Mouse (Mus musculus) heart, adult 18-20 months (tissue): Measurements from ENCODE around the gene Akt1s1. TPM values are rescaled to one million over a fixed set of nuclear protein-coding genes. Genes with fewer than 3 reads are reported as not detected.
A peak's percentile ranks its signal among the peaks of the same experiment; 100 is the strongest.
"Not testable (repeated sequence)": the region's sequence is repeated elsewhere in the genome, so short reads cannot be mapped to it uniquely, and the experiment has no call there.

Experiments used
- DNase-seq, 2 experiments: peaks; one replicate each; pipeline ENCODE4 v3.0.0; 2021 to 2022; ENCODE audit warnings: mixed read lengths in 1 of 2
- total RNA-seq, 2 experiments: library from RNA; stranded (reverse); gene quantifications; 2 replicates each; pipeline ENCODE4 v1.2.3; 2021

Akt1s1 gene
- total RNA-seq, 2 experiments from 2014 or later: 65.1 to 67.1 TPM

DNA sequence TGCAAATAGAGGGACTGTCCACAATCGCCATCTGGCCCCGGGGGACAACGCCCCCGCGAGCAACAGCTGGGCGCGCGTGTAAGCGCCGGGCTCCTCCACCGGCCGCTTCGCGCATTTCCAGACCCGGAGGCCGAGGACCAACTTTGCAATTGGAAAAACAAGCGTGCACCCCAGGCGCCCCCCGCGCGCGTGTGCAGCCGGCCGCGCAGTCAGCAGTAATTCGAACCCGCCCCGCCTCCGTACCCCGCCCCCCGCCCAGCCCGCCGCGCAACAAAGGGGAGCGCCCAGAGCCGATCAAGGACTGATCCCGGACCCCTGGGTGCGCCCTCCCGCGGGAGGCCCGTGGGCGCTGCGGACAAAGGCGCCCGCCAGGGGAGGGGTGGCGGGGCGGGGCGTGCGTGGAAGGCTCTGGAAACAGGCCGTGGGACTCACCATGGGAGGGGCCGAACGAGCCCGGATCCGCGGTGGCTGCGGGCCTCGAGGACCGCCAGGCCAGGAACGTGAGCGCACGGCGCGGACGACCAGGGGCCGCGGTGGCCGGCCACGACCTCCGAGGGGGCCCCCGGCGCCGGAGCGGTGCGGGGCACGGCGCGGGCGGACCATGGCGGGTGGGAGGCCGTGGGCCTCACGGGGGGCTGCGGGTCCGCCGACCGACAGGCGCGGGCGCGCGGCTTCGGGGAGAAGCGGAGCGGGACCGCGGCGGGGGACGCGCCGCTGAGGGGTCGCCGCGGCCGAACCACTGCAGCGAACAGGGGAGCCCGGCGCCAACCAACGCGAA is 20.3 kb downstream of the Akt1s1 start:
- peak; percentile 83 for DNase-seq

GRCm38 (mm10) chr7:44869697-44870528 is 21.1 kb downstream of the Akt1s1 start, which contains the start of gene Ptov1:
TSS of gene Ptov1 (minus strand) at chr7:44869788.
- peak; percentile 94 to 97 for DNase-seq

- DNase-seq: no peak
Observed at GRCm38 (mm10) chr7:44870614-44871013, 21.8 kb downstream of the Akt1s1 start.

GRCm38 (mm10) chr7:44871181-44871580 is 22.4 kb downstream of the Akt1s1 start:
- DNase-seq: no peak

- DNase-seq: not testable (repeated sequence)
Observed at GRCm38 (mm10) chr7:44871774-44872173, 23.0 kb downstream of the Akt1s1 start.

GRCm38 (mm10) chr7:44877833-44878232 is 29.0 kb downstream of the Akt1s1 start:
- peak; percentile 72 to 79 for DNase-seq

DNA sequence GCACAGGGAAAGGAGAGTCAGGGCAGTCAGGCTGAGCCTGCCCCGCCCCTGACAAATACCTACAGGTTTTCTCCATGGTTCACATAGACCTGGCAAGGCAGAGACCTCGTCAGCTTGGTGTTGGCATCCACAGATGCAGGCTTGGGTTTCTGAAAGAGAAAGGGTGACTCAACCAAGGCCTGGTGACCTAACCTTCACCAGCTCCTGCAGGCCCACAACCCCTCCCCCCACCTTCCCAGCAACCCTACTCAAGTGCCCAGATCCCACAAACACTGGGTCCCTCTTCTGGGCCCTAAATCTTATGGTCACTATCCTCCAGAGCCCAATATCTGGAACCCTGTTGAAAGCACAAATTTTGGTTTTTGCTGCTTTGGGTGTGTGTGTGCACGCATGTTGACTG is 34.2 kb downstream of the Akt1s1 start:
- no peak for DNase-seq

DNA sequence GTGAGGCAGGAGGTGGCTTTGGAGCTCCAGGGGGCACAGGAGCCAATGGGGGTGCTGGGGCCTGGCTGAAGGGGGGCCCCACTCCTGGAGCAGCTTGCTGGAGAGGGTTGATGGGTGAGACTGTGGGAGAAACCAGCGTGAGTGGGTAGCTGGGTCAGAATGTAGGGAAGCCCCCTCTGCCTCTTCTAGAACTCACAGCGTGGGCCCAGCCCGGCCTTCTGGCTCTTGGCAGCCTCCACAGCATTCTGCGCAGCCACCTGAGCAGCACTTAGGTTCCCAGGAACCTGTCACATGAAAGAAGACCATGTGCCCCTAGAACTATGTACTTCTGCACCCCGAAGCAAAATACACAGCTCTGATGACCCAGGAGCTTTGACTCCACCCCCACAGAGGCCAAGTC is 35.8 kb downstream of the Akt1s1 start:
- no peak for DNase-seq

DNA sequence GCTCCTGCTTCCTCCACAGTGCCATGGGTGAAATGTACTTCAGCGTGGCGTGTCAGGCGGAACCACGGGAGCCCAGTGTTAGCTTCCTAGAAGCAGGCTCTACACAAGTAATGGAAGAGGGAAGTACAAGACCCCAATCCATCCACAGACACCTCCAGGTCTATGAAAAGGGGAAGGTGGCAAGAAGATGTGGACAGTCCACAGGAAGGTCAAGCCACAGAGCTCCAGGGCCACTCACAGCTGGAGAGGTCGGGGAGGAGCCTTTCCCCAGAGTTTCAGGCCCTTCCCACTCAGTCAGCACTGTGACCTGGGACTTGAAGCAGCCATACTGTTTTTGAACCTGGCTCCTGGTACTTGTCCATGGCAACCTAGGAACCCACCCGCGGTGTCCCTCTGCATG is 38.2 kb downstream of the Akt1s1 start:
- DNase-seq: no peak

GRCm38 (mm10) chr7:44888256-44889105 is 39.7 kb downstream of the Akt1s1 start:
- peak; percentile 45 to 56 for DNase-seq

- DNase-seq: no peak
Observed at GRCm38 (mm10) chr7:44890180-44890579, 41.4 kb downstream of the Akt1s1 start.

DNA sequence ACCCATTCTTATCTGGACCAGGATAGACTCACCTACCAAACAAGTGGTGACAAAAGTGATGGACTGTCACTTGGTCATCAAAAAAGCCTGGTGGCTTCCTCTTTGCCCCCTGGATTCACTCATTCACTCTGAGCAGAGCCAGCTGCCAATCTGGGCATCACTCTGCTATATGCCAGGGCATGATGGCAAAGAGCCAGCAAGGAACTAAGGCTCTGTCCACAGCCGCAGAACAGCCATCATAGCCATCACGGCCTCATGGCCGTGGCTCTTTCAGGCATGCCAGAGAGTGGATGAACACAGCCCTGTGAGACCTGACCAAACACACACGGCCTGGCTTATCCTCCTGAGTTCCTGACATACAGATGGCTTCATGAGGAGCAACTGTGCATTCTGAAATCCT is 41.9 kb downstream of the Akt1s1 start:
- DNase-seq: no peak

DNA sequence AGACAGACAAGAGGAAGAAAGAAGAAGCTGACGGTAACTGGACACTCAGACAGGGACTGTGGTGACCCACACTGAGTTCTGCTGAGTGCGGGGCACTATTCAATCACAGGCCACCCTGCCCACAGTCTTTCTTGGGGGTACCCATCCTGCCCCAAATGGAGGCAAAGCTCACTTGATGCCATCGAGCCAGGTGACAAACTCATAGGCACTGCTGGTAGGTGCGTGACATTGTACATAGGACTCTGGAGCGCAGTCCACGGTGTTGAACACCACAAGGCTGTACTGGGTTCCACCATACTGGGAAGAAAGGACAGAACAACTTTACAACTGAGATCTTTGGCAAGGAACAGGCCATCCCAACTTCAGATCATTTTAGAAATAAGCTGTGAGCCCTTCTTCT is 42.8 kb downstream of the Akt1s1 start:
- DNase-seq: peak in 1 of 2 experiments; percentile 37

DNA sequence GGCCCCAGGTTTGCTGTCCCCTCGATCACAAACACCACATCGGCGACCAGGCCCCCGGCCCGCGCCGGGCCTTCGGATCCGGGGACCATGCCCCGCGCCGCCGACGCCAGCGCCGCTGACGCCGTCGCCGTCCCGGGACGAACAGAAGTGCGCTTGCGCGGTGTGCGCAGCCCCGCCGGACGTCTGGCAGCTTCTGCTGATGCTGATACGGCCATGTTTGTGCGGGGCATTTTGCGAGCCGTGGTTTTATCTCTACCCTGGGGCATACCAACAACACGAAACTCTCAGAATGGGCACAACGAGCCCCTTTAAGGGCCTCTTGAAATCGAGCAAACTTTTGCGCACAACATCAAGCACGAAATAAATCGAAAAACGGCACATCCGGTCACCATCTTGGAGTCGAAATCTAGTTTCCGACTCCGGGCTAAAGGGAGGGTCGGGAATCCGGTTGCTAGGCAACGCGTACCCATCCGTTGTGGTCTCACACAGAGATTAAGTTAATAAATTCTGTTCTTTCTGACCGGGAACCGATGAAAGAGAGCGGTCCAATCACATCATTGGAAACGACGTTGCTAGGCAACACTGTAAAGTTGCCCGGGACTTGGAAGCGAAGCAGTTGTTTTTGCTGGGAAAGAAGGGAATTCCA is 43.6 kb downstream of the Akt1s1 start, which contains the start of gene Med25:
TSS of gene Med25 (minus strand) at position 437 of the 646 bp plus-strand sequence.
- DNase-seq: peak; percentile 92 to 95

- peak in 1 of 2 experiments; percentile 38 for DNase-seq
Observed at GRCm38 (mm10) chr7:44893197-44893596, 44.4 kb downstream of the Akt1s1 start.

DNA sequence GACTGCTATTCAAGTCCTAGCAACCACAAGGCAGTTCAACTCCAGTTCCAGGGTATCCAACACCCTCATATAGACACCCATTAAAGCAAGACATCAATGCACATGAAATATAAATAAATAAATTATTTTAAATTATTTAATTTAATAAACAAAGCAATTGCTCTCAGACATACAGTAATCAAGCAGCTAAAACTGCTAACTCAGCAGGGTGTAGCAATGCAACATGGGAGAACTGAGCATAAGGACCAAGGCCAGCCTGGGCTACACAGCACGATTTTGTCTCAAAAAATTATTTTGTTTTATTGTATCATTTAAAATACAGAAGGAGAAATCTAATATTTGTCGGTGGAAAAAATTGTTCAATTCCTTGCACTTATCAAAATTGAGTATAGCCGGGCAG is 45.4 kb downstream of the Akt1s1 start:
- DNase-seq: no peak

GRCm38 (mm10) chr7:44895206-44895592 is 46.4 kb downstream of the Akt1s1 start:
- DNase-seq: peak in 1 of 2 experiments; percentile 30

DNA sequence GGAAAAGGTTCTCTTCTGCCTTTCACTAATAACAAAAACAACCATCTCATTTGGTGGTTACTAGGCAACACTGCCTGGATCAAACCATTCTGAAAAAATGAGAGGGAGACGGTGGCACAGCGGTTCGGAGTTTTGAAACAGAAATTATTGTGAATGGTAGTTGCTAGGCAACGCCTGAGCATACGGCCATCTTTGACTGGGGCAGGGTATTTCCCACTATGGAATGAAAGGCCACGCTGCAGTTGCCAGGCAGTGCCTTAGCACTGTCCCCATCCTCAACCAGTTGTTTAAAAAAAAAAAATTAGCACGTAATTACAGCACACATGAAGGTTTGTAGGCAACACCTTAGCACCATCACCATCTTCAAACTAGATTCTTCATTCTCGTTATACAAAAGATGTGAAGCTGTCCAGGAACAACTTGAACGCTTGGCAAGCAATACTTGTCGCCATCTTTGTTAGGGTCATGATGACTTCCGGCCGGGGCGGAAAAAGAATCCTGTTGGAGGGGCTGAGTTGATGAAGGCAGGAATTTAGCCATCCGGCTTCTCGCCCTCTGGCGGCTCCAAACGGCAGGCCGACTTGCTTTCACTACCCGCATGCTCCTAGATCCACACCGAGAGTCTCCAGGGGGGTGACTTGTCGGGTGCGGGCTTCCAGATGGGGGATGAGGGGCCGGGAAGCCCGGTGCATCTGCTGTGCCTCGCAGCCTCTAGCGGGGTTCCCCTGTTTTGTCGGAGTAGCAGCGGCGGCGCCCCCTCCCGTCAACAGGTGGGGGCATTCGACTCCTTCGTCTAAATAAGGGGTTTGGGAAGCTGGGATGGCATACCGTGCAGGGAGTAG is 47.0 kb downstream of the Akt1s1 start, which contains the start of gene Fuz:
TSS of gene Fuz (plus strand) at position 487 of the 842 bp plus-strand sequence.
- peak; percentile 95 to 96 for DNase-seq

GRCm38 (mm10) chr7:44896499-44896898 is 47.7 kb downstream of the Akt1s1 start:
- peak in 1 of 2 experiments; percentile 52 for DNase-seq

DNA sequence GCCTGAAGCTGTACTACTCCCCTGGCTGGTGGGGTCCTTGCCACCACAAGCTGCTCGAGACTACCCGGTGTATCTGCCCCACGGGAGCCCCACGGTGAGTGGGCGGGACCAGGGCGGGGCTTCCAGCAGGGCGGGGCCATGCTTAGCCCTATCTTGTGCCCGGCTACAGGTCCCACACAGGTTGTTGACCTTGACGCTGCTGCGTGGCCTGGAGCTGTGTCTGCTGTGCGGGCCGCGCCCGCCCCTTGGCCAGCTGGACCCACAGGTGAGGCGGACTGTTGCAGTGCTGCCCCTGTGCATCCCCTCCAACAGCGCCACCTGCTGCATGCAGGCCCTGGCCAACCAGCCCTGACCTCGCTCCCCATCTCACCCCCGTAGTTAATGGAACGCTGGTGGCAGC is 49.8 kb downstream of the Akt1s1 start:
- no peak for DNase-seq

DNA sequence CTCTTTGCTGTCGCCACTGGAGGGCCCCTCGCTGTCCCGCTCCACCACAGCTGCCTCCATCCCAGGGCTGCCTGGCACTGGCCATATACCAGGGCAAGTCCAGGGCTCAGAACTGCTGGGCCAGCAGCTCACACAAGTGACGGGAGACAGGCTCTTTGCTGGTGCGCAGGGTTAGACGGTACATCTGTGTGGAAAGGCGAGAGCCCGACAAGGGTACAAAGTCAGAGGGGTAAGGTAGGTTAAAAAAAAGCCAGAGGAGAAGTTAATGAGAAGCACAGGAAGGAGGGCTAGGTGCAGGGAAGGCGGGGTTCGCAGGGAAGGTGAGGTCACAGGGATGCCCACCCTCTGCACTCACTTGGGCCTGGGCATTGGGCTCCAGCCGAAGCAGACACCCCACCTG is 51.8 kb downstream of the Akt1s1 start:
- DNase-seq: no peak
